Mouse (Mus musculus) heart, postnatal 0 days (tissue): ENCODE measurements around the gene Cacnb4.

Experiments
- CTCF ChIP-seq: IDR thresholded peaks from 2 replicates; pipeline ENCODE4 v1.5.1; 2016; ENCODE audit warnings: antibody characterized with exemption, control low read depth, low read depth
- EP300 ChIP-seq: IDR thresholded peaks from 2 replicates; pipeline ENCODE4 v1.6.1; 2016; ENCODE audit warnings: antibody characterized with exemption, low read depth

- TF ChIP-seq CTCF, result no peak
- TF ChIP-seq EP300, result no peak
Observed at GRCm38 (mm10) chr2:52537645-52538044, 139.0 kb downstream of the Cacnb4 start.
